Mouse (Mus musculus): ENCODE results near the gene Srgap3.

DNA sequence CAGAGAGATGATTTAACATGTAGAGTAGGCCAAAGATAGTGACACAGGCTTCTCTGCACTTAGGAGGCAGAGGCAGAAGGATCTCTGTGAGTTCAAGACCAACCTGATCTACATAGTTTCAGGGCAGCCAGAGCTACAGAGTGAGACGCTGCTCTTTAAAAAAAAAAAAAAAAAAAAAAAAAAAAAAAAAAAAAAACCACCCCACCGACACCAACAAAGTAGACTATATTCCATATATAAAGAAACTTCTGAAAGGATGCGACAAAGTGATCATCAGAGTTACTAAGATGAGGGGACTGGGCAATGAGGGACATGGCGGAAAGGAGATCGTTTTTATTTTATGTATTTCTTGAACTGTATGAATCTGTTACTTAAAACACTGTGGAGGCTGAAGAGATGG, 252.6 kb downstream of the Srgap3 start:
- TF ChIP-seq CTCF (IDR thresholded peaks at IDR 0.05; ENCODE audit: extremely low read depth, insufficient read depth, low read length), result no peak
- TF ChIP-seq POLR2A (IDR thresholded peaks at IDR 0.05; ENCODE audit: extremely low read depth, insufficient read depth, low read length), result no peak
